Mouse (Mus musculus) embryonic facial prominence, embryonic 12.5 days (tissue): Measurements from ENCODE around the gene Tfrc. TPM values are rescaled to one million over a fixed set of nuclear protein-coding genes. Genes with fewer than 3 reads are reported as not detected.

ENCODE experiments used
- ATAC-seq: fragments of 200-750 bp; cut with Nextera tagmentation; 2 replicates; pipeline ENCODE4 v1.8.0; 2017; ENCODE audit not compliant: insufficient number of reproducible peaks, insufficient read depth, low FRiP score, low TSS enrichment
- H3K27ac ChIP-seq: fragments of 300-500 bp; sonication (generic); 2 replicates; pipeline ENCODE4 v1.5.1; 2016; ENCODE audit warnings: mild to moderate bottlenecking
- H3K27me3 ChIP-seq: fragments of 300-500 bp; sonication (generic); 2 replicates; pipeline ENCODE4 v1.6.1; 2016; ENCODE audit warnings: mild to moderate bottlenecking, moderate library complexity
- H3K36me3 ChIP-seq: fragments of 300-500 bp; sonication (generic); 2 replicates; pipeline ENCODE4 v1.6.1; 2016; ENCODE audit warnings: mild to moderate bottlenecking
- H3K4me1 ChIP-seq: fragments of 300-500 bp; sonication (generic); 2 replicates; pipeline ENCODE4 v1.6.1; 2016
- H3K4me2 ChIP-seq: fragments of 300-500 bp; sonication (generic); replicated peaks from 2 replicates; pipeline ENCODE4 v1.6.1; 2016; ENCODE audit warnings: mild to moderate bottlenecking, moderate library complexity
- H3K4me3 ChIP-seq: fragments of 300-500 bp; sonication (generic); 2 replicates; pipeline ENCODE4 v1.5.1; 2016; ENCODE audit warnings: mild to moderate bottlenecking
- H3K9ac ChIP-seq: fragments of 300-500 bp; sonication (generic); 2 replicates; pipeline ENCODE4 v1.6.1; 2016; ENCODE audit warnings: mild to moderate bottlenecking, moderate library complexity
- H3K9me3 ChIP-seq: fragments of 300-500 bp; sonication (generic); 2 replicates; pipeline ENCODE4 v1.6.1; 2016; ENCODE audit warnings: mild to moderate bottlenecking, moderate library complexity
- WGBS: fragments of 180-500 bp; shearing (Covaris S2); methylation state at CpG from one replicate; pipeline ENCODE4 v1.1.7; 2016; 5-methylcytosine and 5-hydroxymethylcytosine counted together
- polyA plus RNA-seq: library from polyadenylated mRNA; unstranded; fragments of >200 nt; fragmentation: Nextera tagmentation; extraction: Ambion mirVana; gene quantifications from 2 replicates; pipeline ENCODE4 v1.2.1, GENCODE M21; 2016

The Tfrc gene
- polyA plus RNA-seq, 1 experiment from 2014 or later: 32.7 TPM

- Histone ChIP-seq H3K27me3 (no peaks in the 10 kb centered on the region), H3K4me3 (no peak overlapping the region), H3K36me3 (no peaks in the 10 kb centered on the region), H3K27ac (no peak overlapping the region), H3K4me2 (no peak overlapping the region), H3K4me1 (peaks cover 20% of the 10 kb centered on the region), H3K9me3 (no peaks in the 10 kb centered on the region), H3K9ac (no peak overlapping the region)
- WGBS: 69% methylated on average over 18 of the region's 20 CpGs
- no peak for ATAC-seq
These were observed 32.9 kb downstream of the Tfrc start for GRCm38 (mm10) chr16:32641440-32642219.

GRCm38 (mm10) chr16:32642280-32642679 is 33.6 kb downstream of the Tfrc start:
- no peak for ATAC-seq
- Histone ChIP-seq H3K4me2 (no peak overlapping the region), H3K27me3 (no peaks in the 10 kb centered on the region), H3K36me3 (no peaks in the 10 kb centered on the region), H3K9me3 (no peaks in the 10 kb centered on the region), H3K4me1 (peaks cover 20% of the 10 kb centered on the region), H3K9ac (no peak overlapping the region), H3K27ac (no peak overlapping the region), H3K4me3 (no peak overlapping the region)
- WGBS: 78% methylated on average over 13 of the region's 13 CpGs

GRCm38 (mm10) chr16:32643661-32644061 is 34.9 kb downstream of the Tfrc start, which contains the start of gene Tnk2:
Gene Tnk2 (plus strand): TSS chr16:32643874.
- H3K4me3 ChIP-seq: peak within 1 kb of the TSS; percentile 84
- ATAC-seq: peak; percentile 78
- H3K4me2 ChIP-seq: peak within 1 kb of the TSS; percentile 84

GRCm38 (mm10) chr16:32644069-32644800 is 35.5 kb downstream of the Tfrc start:
- peak overlapping the region; percentile 84 for H3K4me3 ChIP-seq
- H3K27me3 ChIP-seq: no peaks in the 10 kb centered on the region
- WGBS: under 1% methylated on average over 38 of the region's 82 CpGs
- H3K9me3 ChIP-seq: no peaks in the 10 kb centered on the region
- ATAC-seq: peak; percentile 67; the same call in 1 of the 2 replicates
- peak overlapping the region; percentile 79 for H3K27ac ChIP-seq
- H3K9ac ChIP-seq: peak overlapping the region; percentile 89
- H3K36me3 ChIP-seq: no peaks in the 10 kb centered on the region
- H3K4me1 ChIP-seq: peaks cover 20% of the 10 kb centered on the region
- H3K4me2 ChIP-seq: peak overlapping the region; percentile 84

More at GRCm38 (mm10) chr16:32643661-32644061, 34.9 kb downstream of the Tfrc start, which contains the start of gene Tnk2:
- Histone ChIP-seq H3K9me3 (no peaks in the 10 kb centered on the region), H3K27me3 (no peaks in the 10 kb centered on the region), H3K36me3 (no peaks in the 10 kb centered on the region), H3K27ac (peak within 1 kb of the TSS; percentile 79), H3K4me1 (peaks cover 20% of the 10 kb centered on the region), H3K9ac (peak within 1 kb of the TSS; percentile 89)
- WGBS: 14% methylated on average over 1 of the region's 40 CpGs

- Histone ChIP-seq H3K27me3 (no peaks in the 10 kb centered on the region), H3K27ac (peak overlapping the region; percentile 79), H3K9ac (peak overlapping the region; percentile 89), H3K9me3 (no peaks in the 10 kb centered on the region), H3K4me1 (peaks cover 20% of the 10 kb centered on the region), H3K36me3 (no peaks in the 10 kb centered on the region), H3K4me3 (peak overlapping the region; percentile 84), H3K4me2 (peak overlapping the region; percentile 84)
- WGBS: 14% methylated on average over 12 of the region's 12 CpGs
- ATAC-seq: no peak; the same call in 1 of the 2 replicates
These were observed 36.1 kb downstream of the Tfrc start for GRCm38 (mm10) chr16:32644801-32645170.

GRCm38 (mm10) chr16:32645361-32645914 is 36.7 kb downstream of the Tfrc start:
- WGBS: 21% methylated on average over 14 of the region's 14 CpGs
- ATAC-seq: 0 out of 2 replicates have a peak, but pooled peaks have one; percentile 6
- Histone ChIP-seq H3K27ac (no peak overlapping the region), H3K9ac (no peak overlapping the region), H3K27me3 (no peaks in the 10 kb centered on the region), H3K4me2 (peak overlapping the region; percentile 84), H3K4me3 (peak overlapping the region; percentile 84), H3K36me3 (no peaks in the 10 kb centered on the region), H3K4me1 (peaks cover 20% of the 10 kb centered on the region), H3K9me3 (no peaks in the 10 kb centered on the region)

- no peak overlapping the region for H3K27ac ChIP-seq
- H3K4me1 ChIP-seq: peaks cover 20% of the 10 kb centered on the region
- peak overlapping the region; percentile 84 for H3K4me2 ChIP-seq
- ATAC-seq: no peak
- 86% methylated on average over 9 of the region's 9 CpGs for WGBS
- peak overlapping the region; percentile 84; the same call in 1 of the 2 replicates for H3K4me3 ChIP-seq
- no peaks in the 10 kb centered on the region for H3K9me3 ChIP-seq
- no peaks in the 10 kb centered on the region for H3K36me3 ChIP-seq
- H3K27me3 ChIP-seq: no peaks in the 10 kb centered on the region
- H3K9ac ChIP-seq: no peak overlapping the region
These were observed 37.3 kb downstream of the Tfrc start for GRCm38 (mm10) chr16:32646014-32646413.

GRCm38 (mm10) chr16:32647712-32648111 is 39.0 kb downstream of the Tfrc start:
- no peaks in the 10 kb centered on the region for H3K36me3 ChIP-seq
- H3K4me3 ChIP-seq: no peak overlapping the region
- H3K4me2 ChIP-seq: no peak overlapping the region
- H3K9ac ChIP-seq: no peak overlapping the region
- H3K27me3 ChIP-seq: no peaks in the 10 kb centered on the region
- H3K27ac ChIP-seq: no peak overlapping the region
- no peaks in the 10 kb centered on the region for H3K9me3 ChIP-seq
- ATAC-seq: no peak
- peaks cover 20% of the 10 kb centered on the region for H3K4me1 ChIP-seq

GRCm38 (mm10) chr16:32650461-32650860 is 41.7 kb downstream of the Tfrc start:
- no peak overlapping the region for H3K27ac ChIP-seq
- H3K9ac ChIP-seq: no peak overlapping the region
- peaks cover 17% of the 10 kb centered on the region for H3K4me1 ChIP-seq
- H3K9me3 ChIP-seq: no peaks in the 10 kb centered on the region
- no peaks in the 10 kb centered on the region for H3K27me3 ChIP-seq
- H3K4me3 ChIP-seq: no peak overlapping the region
- no peak overlapping the region for H3K4me2 ChIP-seq
- ATAC-seq: no peak
- H3K36me3 ChIP-seq: no peaks in the 10 kb centered on the region

GRCm38 (mm10) chr16:32650974-32651618 is 42.4 kb downstream of the Tfrc start:
- H3K4me2 ChIP-seq: no peak overlapping the region
- peaks cover 11% of the 10 kb centered on the region for H3K4me1 ChIP-seq
- H3K9me3 ChIP-seq: no peaks in the 10 kb centered on the region
- no peak overlapping the region for H3K9ac ChIP-seq
- WGBS: 82% methylated on average over 5 of the region's 5 CpGs
- no peaks in the 10 kb centered on the region for H3K27me3 ChIP-seq
- ATAC-seq: no peak
- H3K36me3 ChIP-seq: no peaks in the 10 kb centered on the region
- no peak overlapping the region for H3K27ac ChIP-seq
- H3K4me3 ChIP-seq: no peak overlapping the region

GRCm38 (mm10) chr16:32654071-32654733 is 45.5 kb downstream of the Tfrc start:
- H3K27ac ChIP-seq: no peak overlapping the region
- ATAC-seq: no peak
- no peak overlapping the region for H3K4me3 ChIP-seq
- no peaks in the 10 kb centered on the region for H3K9me3 ChIP-seq
- no peak overlapping the region for H3K4me2 ChIP-seq
- 78% methylated on average over 6 of the region's 6 CpGs for WGBS
- no peaks in the 10 kb centered on the region for H3K27me3 ChIP-seq
- H3K9ac ChIP-seq: no peak overlapping the region
- H3K4me1 ChIP-seq: peaks cover 23% of the 10 kb centered on the region
- no peaks in the 10 kb centered on the region for H3K36me3 ChIP-seq
